Mouse (Mus musculus) midbrain, postnatal 0 days (tissue): ENCODE results near the gene Zfyve26. TPM values are rescaled to one million over a fixed set of nuclear protein-coding genes. Genes with fewer than 3 reads are reported as not detected.
"Not testable (repeated sequence)": the region's sequence is repeated elsewhere in the genome, so short reads cannot be mapped to it uniquely, and the experiment has no call there.

Experiments
- ATAC-seq: fragments of 200-750 bp; cut with Nextera tagmentation; 2 replicates; pipeline ENCODE4 v1.8.0; 2017; ENCODE audit warnings: moderate number of reproducible peaks, mild to moderate bottlenecking, moderate TSS enrichment, moderate library complexity; ENCODE audit not compliant: low FRiP score
- DNase-seq: peaks from one replicate; pipeline ENCODE4 v3.0.0-alpha.2; 2015; ENCODE audit warnings: low spot score
- H3K27ac ChIP-seq: fragments of 300-500 bp; sonication (generic); 2 replicates; pipeline ENCODE4 v1.5.1; 2014; ENCODE audit warnings: low read depth, mild to moderate bottlenecking, low read length, mixed read lengths
- H3K27me3 ChIP-seq: fragments of 300-500 bp; sonication (generic); 2 replicates; pipeline ENCODE4 v1.6.1; 2014; ENCODE audit warnings: low read length, control low read depth, mixed read lengths; ENCODE audit not compliant: insufficient read depth
- H3K36me3 ChIP-seq: fragments of 300-500 bp; sonication (generic); 2 replicates; pipeline ENCODE4 v1.6.1; 2014; ENCODE audit warnings: low read length, control low read depth, mixed read lengths; ENCODE audit not compliant: insufficient read depth
- H3K4me1 ChIP-seq: fragments of 300-500 bp; sonication (generic); 2 replicates; pipeline ENCODE4 v1.6.1; 2014; ENCODE audit warnings: mild to moderate bottlenecking, control low read depth, antibody characterized with exemption, low read length, mixed read lengths; ENCODE audit not compliant: insufficient read depth
- H3K4me2 ChIP-seq: fragments of 300-500 bp; sonication (generic); 2 replicates; pipeline ENCODE4 v1.6.1; 2014; ENCODE audit warnings: low read depth, mild to moderate bottlenecking, low read length, mixed read lengths; ENCODE audit not compliant: poor library complexity, severe bottlenecking
- H3K4me3 ChIP-seq: fragments of 300-500 bp; sonication (generic); 2 replicates; pipeline ENCODE4 v1.5.1; 2014; ENCODE audit warnings: low read depth, mild to moderate bottlenecking, low read length, moderate library complexity
- H3K9ac ChIP-seq: fragments of 300-500 bp; sonication (generic); replicated peaks from 2 replicates; pipeline ENCODE4 v1.6.1; 2014; ENCODE audit warnings: mild to moderate bottlenecking, low read length, moderate library complexity, mixed read lengths; ENCODE audit not compliant: poor library complexity, severe bottlenecking
- H3K9me3 ChIP-seq: fragments of 300-500 bp; sonication (generic); 2 replicates; pipeline ENCODE4 v1.6.1; 2016; ENCODE audit warnings: low read length, control low read depth
- CTCF ChIP-seq: IDR thresholded peaks from 2 replicates; pipeline ENCODE4 v1.5.1; 2016; ENCODE audit warnings: antibody characterized with exemption, mild to moderate bottlenecking
- WGBS: fragments of 180-500 bp; shearing (Covaris S2); extraction: QIAGEN DNeasy Blood & Tissue Kit; methylation state at CpG from one replicate; pipeline ENCODE4 v1.1.7; 2014; 5-methylcytosine and 5-hydroxymethylcytosine counted together
- polyA plus RNA-seq: library from polyadenylated mRNA; unstranded; fragments of >200 nt; fragmentation: Nextera tagmentation; extraction: Ambion mirVana; gene quantifications from 2 replicates; pipeline ENCODE4 v1.2.1, GENCODE M21; 2015
- total RNA-seq: library from RNA; depleted of rRNA; stranded (reverse); fragments of >200 nt; gene quantifications from 2 replicates; pipeline ENCODE4 v1.2.3, GENCODE M21; 2014; rRNA removed

Zfyve26 gene
- total and polyA plus RNA-seq, 2 experiments from 2014 or later: 6.2 to 10.3 TPM

DNA sequence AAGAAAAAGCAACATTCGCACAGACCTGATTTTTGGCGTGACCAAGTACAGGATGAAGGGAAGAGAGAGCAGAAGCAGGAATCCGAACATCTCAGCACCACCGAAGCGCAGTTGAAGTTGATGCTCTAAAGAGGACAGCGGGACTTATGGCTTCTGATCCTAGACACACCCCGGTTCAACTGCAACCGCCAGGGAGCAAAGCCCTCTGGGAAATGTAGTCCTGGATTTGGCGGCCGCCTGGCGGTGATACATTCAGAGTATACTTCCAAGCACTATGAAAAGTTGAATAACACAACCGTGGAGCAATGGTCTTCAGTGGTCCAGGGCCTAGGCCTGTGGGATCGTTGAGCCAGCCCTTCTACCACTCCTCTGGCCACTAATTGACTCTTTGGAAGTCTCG lies 104.4 kb downstream of the Zfyve26 start:
- no peaks in the 10 kb centered on the region for H3K27me3 ChIP-seq
- DNase-seq (peak; percentile 89), ATAC-seq (peak; percentile 83)
- H3K27ac ChIP-seq: peak overlapping the region; percentile 72
- H3K36me3 ChIP-seq: peaks cover 14% of the 10 kb centered on the region; the same call in 1 of the 2 replicates
- peak overlapping the region; percentile 64 for H3K4me2 ChIP-seq
- peaks cover 7% of the 10 kb centered on the region for H3K4me1 ChIP-seq
- WGBS: 4% methylated on average over 14 of the region's 14 CpGs
- H3K4me3 ChIP-seq: peak overlapping the region; percentile 58
- TF ChIP-seq CTCF: peak; percentile 78
- H3K9me3 ChIP-seq: no peaks in the 10 kb centered on the region
- H3K9ac ChIP-seq: peak overlapping the region; percentile 56

DNA sequence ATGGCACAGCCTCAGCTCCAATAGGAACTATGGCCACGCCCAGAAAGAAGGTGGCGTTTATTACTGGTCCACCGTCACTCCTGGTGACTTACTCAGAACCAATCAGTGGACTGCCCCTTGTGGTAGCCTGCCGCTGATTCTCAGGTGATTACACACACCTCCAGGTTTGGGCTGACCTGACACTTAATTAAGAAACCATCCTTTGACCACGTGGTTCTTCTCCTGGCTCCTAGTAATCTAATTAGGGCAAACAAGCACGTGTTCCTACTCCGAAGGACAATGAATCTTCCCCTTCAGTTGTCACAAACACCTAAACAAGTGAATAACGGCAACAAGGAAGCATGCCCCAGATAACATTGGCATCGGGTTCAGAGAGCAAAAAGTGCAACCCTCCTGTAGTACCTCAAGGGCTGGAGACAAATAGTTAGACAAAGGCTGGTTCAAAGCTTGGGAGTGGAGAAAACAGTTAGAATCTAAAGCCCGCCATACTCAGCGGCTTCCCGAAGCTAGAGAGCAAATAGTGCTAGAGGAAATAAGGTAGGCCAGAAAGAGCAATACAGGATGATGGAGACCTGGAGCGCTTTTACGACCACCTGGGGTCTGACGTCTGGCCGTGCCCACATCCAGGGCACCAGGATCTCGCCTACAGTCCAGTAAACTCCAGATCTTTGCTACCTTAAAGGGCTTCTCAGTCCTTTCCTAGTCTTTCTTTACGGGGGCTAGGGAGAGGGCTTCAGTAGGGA lies 105.0 kb downstream of the Zfyve26 start:
- DNase-seq (peak; percentile 93), ATAC-seq (peak; percentile 95)
- no peaks in the 10 kb centered on the region for H3K9me3 ChIP-seq
- peaks cover 7% of the 10 kb centered on the region for H3K4me1 ChIP-seq
- peak overlapping the region; percentile 58 for H3K4me3 ChIP-seq
- H3K4me2 ChIP-seq: peak overlapping the region; percentile 64
- no peaks in the 10 kb centered on the region for H3K27me3 ChIP-seq
- peak overlapping the region; percentile 56 for H3K9ac ChIP-seq
- peak overlapping the region; percentile 72 for H3K27ac ChIP-seq
- peak; percentile 59 for TF ChIP-seq CTCF
- under 1% methylated on average over 18 of the region's 18 CpGs for WGBS
- H3K36me3 ChIP-seq: peaks cover 14% of the 10 kb centered on the region; the same call in 1 of the 2 replicates

DNA sequence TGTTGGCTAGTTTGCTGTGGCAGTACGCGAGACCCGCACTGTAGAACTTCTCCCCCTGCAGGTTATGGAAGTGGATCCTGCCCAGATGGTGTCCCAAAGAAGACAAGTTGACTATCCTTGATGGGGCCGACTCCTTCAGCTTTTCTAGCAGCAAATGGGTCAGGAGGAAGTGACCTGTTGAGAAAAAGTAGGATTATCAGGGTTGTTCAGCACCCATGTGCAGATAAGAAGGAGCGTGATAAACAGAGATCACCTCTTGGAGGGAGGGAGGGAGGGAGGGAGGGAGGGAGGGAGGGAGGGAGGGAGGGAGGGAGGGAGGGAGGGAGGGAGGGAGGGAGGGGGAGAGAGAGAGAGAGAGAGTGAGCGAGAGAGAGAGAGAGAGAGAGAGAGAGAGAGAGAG lies 110.9 kb downstream of the Zfyve26 start:
- H3K4me3 ChIP-seq, H3K4me2 ChIP-seq, H3K4me1 ChIP-seq, H3K27ac ChIP-seq, DNase-seq, ATAC-seq, H3K9me3 ChIP-seq, H3K9ac ChIP-seq, H3K27me3 ChIP-seq: not testable (repeated sequence)
- WGBS: 85% methylated on average over 5 of the region's 6 CpGs
- peaks cover 49% of the 10 kb centered on the region for H3K36me3 ChIP-seq

Other genes with a start within 250 kb of the Zfyve26 start
- gene Pigh, start 206.7 kb downstream of the Zfyve26 start, total RNA-seq: 12.6 and 20.0 TPM in 2 replicates
- gene Pigh, start 206.7 kb downstream of the Zfyve26 start, polyA plus RNA-seq: 12.5 and 14.1 TPM in 2 replicates
- gene Arg2, start 165.5 kb downstream of the Zfyve26 start, total RNA-seq: 13.6 and 16.5 TPM in 2 replicates
- gene Arg2, start 165.5 kb downstream of the Zfyve26 start, polyA plus RNA-seq: 22.5 and 23.3 TPM in 2 replicates
- 83.0 and 98.8 TPM in 2 replicates for gene Vti1b, start 123.6 kb downstream of the Zfyve26 start, total RNA-seq
- gene Vti1b, start 123.6 kb downstream of the Zfyve26 start, polyA plus RNA-seq: 228 and 230 TPM in 2 replicates
- 46.8 and 50.8 TPM in 2 replicates for gene Rdh11, start 104.0 kb downstream of the Zfyve26 start, total RNA-seq
- 35.3 and 40.9 TPM in 2 replicates for gene Rdh11, start 104.0 kb downstream of the Zfyve26 start, polyA plus RNA-seq
- 0.93 and 1.3 TPM in 2 replicates for gene Rdh12, start 87.4 kb downstream of the Zfyve26 start, total RNA-seq
- gene Rdh12, start 87.4 kb downstream of the Zfyve26 start, polyA plus RNA-seq: 1.0 and 1.3 TPM in 2 replicates
- 0.09 and 0.22 TPM in 2 replicates for gene Rad51b, start 978 bp upstream of the Zfyve26 start, total RNA-seq
- gene Rad51b, start 978 bp upstream of the Zfyve26 start, polyA plus RNA-seq: 0.38 and 0.74 TPM in 2 replicates